Mouse (Mus musculus) liver, adult (tissue): Measurements from ENCODE around the gene Carns1.

Source experiments
- GATA4 ChIP-seq: IDR thresholded peaks from 2 replicates; pipeline ENCODE4 v1.6.1; 2014; ENCODE audit warnings: mild to moderate bottlenecking, low read length; ENCODE audit not compliant: insufficient replicate concordance

Carns1 gene

GRCm38 (mm10) chr19:4150567-4151487, 24.5 kb downstream of the Carns1 start:
- no peak for TF ChIP-seq GATA4

GRCm38 (mm10) chr19:4149764-4150461, 25.4 kb downstream of the Carns1 start:
- TF ChIP-seq GATA4, result no peak

- TF ChIP-seq GATA4, result no peak
Observed at GRCm38 (mm10) chr19:4149283-4149682, 26.0 kb downstream of the Carns1 start.

GRCm38 (mm10) chr19:4148819-4149218, 26.5 kb downstream of the Carns1 start:
- TF ChIP-seq GATA4, result no peak

GRCm38 (mm10) chr19:4148491-4148806, 26.8 kb downstream of the Carns1 start, which contains the start of gene Coro1b:
TSS of gene Coro1b (plus strand) at chr19:4148619.
- TF ChIP-seq GATA4, result peak; percentile 74; the same call in 1 of the 2 replicates

GRCm38 (mm10) chr19:4147782-4148490, 27.3 kb downstream of the Carns1 start:
- TF ChIP-seq GATA4, result no peak

- TF ChIP-seq GATA4, result no peak
Observed at GRCm38 (mm10) chr19:4147022-4147405, 28.3 kb downstream of the Carns1 start.

- no peak for TF ChIP-seq GATA4
Observed at GRCm38 (mm10) chr19:4146366-4147021, 28.8 kb downstream of the Carns1 start.

- no peak for TF ChIP-seq GATA4
Observed at GRCm38 (mm10) chr19:4145936-4146335, 29.3 kb downstream of the Carns1 start.

GRCm38 (mm10) chr19:4144550-4145498, 30.5 kb downstream of the Carns1 start:
- TF ChIP-seq GATA4, result no peak

- no peak for TF ChIP-seq GATA4
Observed at GRCm38 (mm10) chr19:4143759-4144268, 31.5 kb downstream of the Carns1 start, which contains the start of gene Cabp4. TSS of gene Cabp4 (minus strand) at chr19:4144033.

GRCm38 (mm10) chr19:4142416-4143173, 32.7 kb downstream of the Carns1 start:
- TF ChIP-seq GATA4, result no peak

GRCm38 (mm10) chr19:4140147-4140546, 35.1 kb downstream of the Carns1 start:
- TF ChIP-seq GATA4, result no peak
